Mouse (Mus musculus) spleen, adult 2 months (tissue): ENCODE measurements around the gene Laptm4a. TPM values are rescaled to one million over a fixed set of nuclear protein-coding genes. Genes with fewer than 3 reads are reported as not detected.

Source experiments
- DNase-seq, 2 experiments: peaks; one replicate each; pipeline versions ENCODE4 v3.0.0 to v3.0.0-alpha.2; 2012 to 2021; ENCODE audit warnings: low spot score in 2 of 2, low read depth in 1 of 2
- H3K27ac ChIP-seq: fragments of 200-500 bp; 2 replicates; pipeline ENCODE4 v1.5.1; 2012; ENCODE audit warnings: low read length, inconsistent platforms; ENCODE audit not compliant: insufficient read depth
- H3K27me3 ChIP-seq: fragments of 200-500 bp; 2 replicates; pipeline ENCODE4 v1.6.1; 2012; ENCODE audit warnings: mild to moderate bottlenecking, moderate library complexity, low read length, inconsistent platforms; ENCODE audit not compliant: control insufficient read depth, insufficient read depth
- H3K36me3 ChIP-seq: fragments of 200-500 bp; 2 replicates; pipeline ENCODE4 v1.6.1; 2012; ENCODE audit warnings: mild to moderate bottlenecking, low read length, inconsistent platforms; ENCODE audit not compliant: control insufficient read depth, insufficient read depth
- H3K4me1 ChIP-seq: fragments of 200-500 bp; 2 replicates; pipeline ENCODE4 v1.6.1; 2011; ENCODE audit warnings: inconsistent platforms; ENCODE audit not compliant: control insufficient read depth, insufficient read depth, insufficient read length
- H3K4me3 ChIP-seq: fragments of 200-500 bp; 2 replicates; pipeline ENCODE4 v1.5.1; 2011; ENCODE audit warnings: mild to moderate bottlenecking, inconsistent platforms; ENCODE audit not compliant: insufficient read depth, insufficient read length; ENCODE audit errors: extremely low read depth
- CTCF ChIP-seq: fragments of 200-500 bp; IDR thresholded peaks from 2 replicates; pipeline ENCODE4 v1.5.1; 2011; ENCODE audit warnings: mild to moderate bottlenecking, inconsistent platforms; ENCODE audit not compliant: insufficient read depth, insufficient read length, insufficient replicate concordance; ENCODE audit errors: extremely low read depth
- POLR2A ChIP-seq: fragments of 200-500 bp; IDR thresholded peaks from 2 replicates; pipeline ENCODE4 v1.6.1; 2011; ENCODE audit warnings: low read depth, low read length, inconsistent platforms
- WGBS: fragments of 180-500 bp; shearing (Covaris S2); methylation state at CpG from one replicate; pipeline ENCODE4 v1.1.7; 2018; 5-methylcytosine and 5-hydroxymethylcytosine counted together
- polyA plus RNA-seq: library from polyadenylated mRNA; depleted of rRNA; stranded (reverse); fragments of >200 nt; gene quantifications from 2 replicates; pipeline ENCODE4 v1.2.3, GENCODE M21; 2012

Gene Laptm4a
- polyA plus RNA-seq, 1 experiment = 81.9 TPM

GRCm38 (mm10) chr12:8902479-8902878, 19.0 kb upstream of the Laptm4a start:
- Histone ChIP-seq H3K27ac (no peak overlapping the region), H3K4me3 (no peak overlapping the region), H3K36me3 (no peaks in the 10 kb centered on the region), H3K27me3 (no peaks in the 10 kb centered on the region), H3K4me1 (no peaks in the 10 kb centered on the region)
- TF ChIP-seq POLR2A (no peak), CTCF (no peak)
- 81% methylated on average over 3 of the region's 3 CpGs for WGBS
- no peak for DNase-seq

- Histone ChIP-seq H3K4me1 (peaks cover 7% of the 10 kb centered on the region; the same call in 1 of the 2 replicates), H3K4me3 (no peak overlapping the region), H3K27me3 (no peaks in the 10 kb centered on the region), H3K27ac (peak overlapping the region; percentile 38; the same call in 1 of the 2 replicates), H3K36me3 (no peaks in the 10 kb centered on the region)
- TF ChIP-seq CTCF = no peak
- TF ChIP-seq POLR2A = no peak
- no peak for DNase-seq
- WGBS = 48% methylated on average over 16 of the region's 16 CpGs
Measured at GRCm38 (mm10) chr12:8912860-8913685, 8.4 kb upstream of the Laptm4a start.

- WGBS = 87% methylated on average over 9 of the region's 9 CpGs
- no peaks in the 10 kb centered on the region for H3K27me3 ChIP-seq
- peaks cover 7% of the 10 kb centered on the region; the same call in 1 of the 2 replicates for H3K4me1 ChIP-seq
- no peak overlapping the region for H3K27ac ChIP-seq
- no peaks in the 10 kb centered on the region for H3K36me3 ChIP-seq
- no peak for TF ChIP-seq CTCF
- no peak for TF ChIP-seq POLR2A
- DNase-seq = no peak
- H3K4me3 ChIP-seq = no peak overlapping the region
Measured at GRCm38 (mm10) chr12:8913701-8914340, 7.6 kb upstream of the Laptm4a start.

DNA sequence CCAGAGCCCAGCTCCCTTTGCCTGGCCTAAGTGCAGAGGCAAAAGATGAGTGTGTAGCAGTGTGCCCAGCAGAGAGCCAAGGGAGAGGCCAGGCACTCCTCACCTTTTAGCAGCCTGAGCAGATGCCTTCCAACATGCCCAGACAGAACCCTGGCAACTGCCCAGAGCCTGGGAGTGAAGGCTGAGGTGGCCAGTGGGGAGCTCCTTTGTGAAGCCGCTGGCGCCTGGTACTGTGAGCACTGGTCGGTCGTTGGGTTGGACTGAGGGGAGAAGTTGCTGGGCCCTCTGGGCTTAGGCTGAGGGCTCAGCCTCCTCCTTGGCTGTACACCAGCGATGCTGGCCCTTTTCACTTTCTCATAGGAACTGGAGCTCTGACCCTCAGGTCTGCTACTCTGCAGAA, 5.1 kb upstream of the Laptm4a start:
- H3K4me3 ChIP-seq = no peak overlapping the region
- DNase-seq = no peak
- WGBS = 92% methylated on average over 5 of the region's 5 CpGs

GRCm38 (mm10) chr12:8919231-8919630, 2.2 kb upstream of the Laptm4a start:
- H3K27me3 ChIP-seq = no peaks in the 10 kb centered on the region
- peaks cover under 1% of the 10 kb centered on the region; the same call in 1 of the 2 replicates for H3K4me1 ChIP-seq
- TF ChIP-seq CTCF = no peak
- TF ChIP-seq POLR2A = no peak
- WGBS = 90% methylated on average over 3 of the region's 3 CpGs
- H3K4me3 ChIP-seq = no peak overlapping the region
- DNase-seq = no peak
- H3K36me3 ChIP-seq = no peaks in the 10 kb centered on the region
- H3K27ac ChIP-seq = no peak overlapping the region

More for the DNA sequence above, 5.1 kb upstream of the Laptm4a start:
- Histone ChIP-seq H3K36me3 (no peaks in the 10 kb centered on the region), H3K27me3 (no peaks in the 10 kb centered on the region), H3K4me1 (peaks cover 7% of the 10 kb centered on the region; the same call in 1 of the 2 replicates), H3K27ac (no peak overlapping the region)
- TF ChIP-seq CTCF = no peak
- no peak for TF ChIP-seq POLR2A

DNA sequence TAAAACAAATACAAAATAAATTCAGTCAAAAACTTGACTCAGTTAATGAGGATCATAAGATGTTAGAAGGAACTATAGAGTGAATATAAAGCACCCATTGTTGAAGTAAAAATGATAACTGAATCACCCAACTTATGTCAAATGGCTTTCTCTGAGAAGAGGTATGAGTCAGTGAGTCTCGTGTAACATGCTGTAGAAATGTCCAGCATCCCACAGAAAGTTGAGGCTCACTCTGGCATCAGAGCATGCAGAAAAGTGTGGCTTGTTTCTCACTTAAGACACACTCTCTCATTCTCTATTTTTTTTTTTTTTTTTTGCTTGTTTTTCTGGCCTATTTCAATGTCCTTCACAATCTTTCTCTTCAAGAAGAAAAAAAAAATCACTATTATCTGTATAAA, 469 bp upstream of the Laptm4a start:
- no peak for DNase-seq
- Histone ChIP-seq H3K4me1 (no peaks in the 10 kb centered on the region; the same call in 1 of the 2 replicates), H3K27me3 (no peaks in the 10 kb centered on the region), H3K27ac (peak overlapping the region; percentile 95; the same call in 1 of the 2 replicates), H3K4me3 (no peak overlapping the region), H3K36me3 (no peaks in the 10 kb centered on the region)
- no peak for TF ChIP-seq CTCF
- TF ChIP-seq POLR2A = no peak
- 58% methylated on average over 1 of the region's 1 CpGs for WGBS
